Mouse (Mus musculus) erythroid progenitor cell, adult 5-6 weeks (primary cell): Measurements from ENCODE around the gene Cdk15. TPM values are rescaled to one million over a fixed set of nuclear protein-coding genes. Genes with fewer than 3 reads are reported as not detected.

Source experiments
- ATAC-seq: replicated peaks from 2 replicates; pipeline ENCODE4 v1.8.0; 2016; ENCODE audit warnings: moderate number of reproducible peaks, mild to moderate bottlenecking, moderate TSS enrichment, inconsistent platforms; ENCODE audit not compliant: poor library complexity, low FRiP score, severe bottlenecking
- total RNA-seq, 2 experiments: library from RNA; stranded (forward) in 1 of 2; stranded (reverse) in 1 of 2; fragments of 150-400 nt in 1 of 2; fragments of 186-747, 209-891 nt in 1 of 2; gene quantifications; 2 replicates each; pipeline versions ENCODE4 v1.2.3 to v1.2.4; 2015 to 2017; ENCODE audit warnings: low replicate concordance in 2 of 2

The Cdk15 gene
- total RNA-seq, 2 experiments from 2014 or later: not detected

DNA sequence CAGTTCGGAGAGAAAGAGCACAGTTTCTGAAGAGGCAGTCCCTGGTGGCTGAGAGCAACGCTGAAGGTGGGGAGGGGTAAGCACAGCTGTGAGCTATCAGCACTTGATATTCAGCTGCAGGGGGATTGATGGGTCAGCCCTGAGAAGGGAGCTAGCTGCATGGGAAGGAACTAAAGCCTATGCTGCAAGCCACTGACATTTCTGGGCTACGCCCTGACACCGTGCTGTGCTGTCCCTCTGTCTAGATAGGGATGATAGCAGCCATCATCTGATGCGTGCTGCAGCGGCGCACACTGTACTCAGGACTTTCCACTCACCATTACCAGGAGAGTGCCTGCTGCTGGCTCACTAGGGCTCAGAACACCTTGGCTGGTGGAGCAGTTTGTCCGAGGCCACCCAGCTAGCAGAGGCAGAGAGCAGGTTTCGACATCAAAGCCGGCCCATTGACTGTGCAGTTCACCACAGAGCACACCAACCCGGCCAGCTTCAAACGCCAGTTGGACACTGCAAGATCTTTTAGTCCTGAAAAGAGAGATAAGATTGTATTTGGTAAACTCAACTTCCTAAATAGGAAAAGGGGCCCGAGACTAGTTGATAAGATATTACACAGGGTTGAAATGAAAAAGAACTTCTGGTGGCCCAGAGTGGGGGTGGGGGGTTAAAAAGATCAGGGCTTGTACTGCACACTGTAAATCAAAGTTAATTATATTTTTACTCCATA is 111.4 kb downstream of the Cdk15 start:
- no peak for ATAC-seq

GRCm38 (mm10) chr1:59368649-59369319 is 112.1 kb downstream of the Cdk15 start:
- ATAC-seq: no peak

DNA sequence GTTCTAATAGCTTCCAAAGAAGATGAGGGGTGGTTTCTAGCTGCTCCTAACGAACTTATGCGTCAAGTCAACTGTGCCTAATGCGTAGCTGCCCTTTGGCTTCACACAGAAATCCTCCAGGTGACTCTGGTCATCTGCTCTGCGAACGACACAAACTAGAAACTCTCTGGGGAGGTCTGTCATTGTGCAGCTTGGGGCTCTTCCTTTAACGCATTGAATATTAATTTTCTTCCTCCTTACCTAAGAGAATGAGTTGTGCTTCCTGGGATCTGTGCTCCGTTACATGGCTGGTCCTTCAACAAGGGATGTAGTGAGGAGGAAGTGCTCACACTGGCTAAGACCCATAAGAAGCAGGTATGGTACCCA is 112.6 kb downstream of the Cdk15 start:
- no peak for ATAC-seq

- no peak for ATAC-seq
These were observed 113.7 kb downstream of the Cdk15 start for GRCm38 (mm10) chr1:59370355-59370950.

GRCm38 (mm10) chr1:59376021-59376548 is 119.4 kb downstream of the Cdk15 start:
- no peak for ATAC-seq

GRCm38 (mm10) chr1:59376557-59376956 is 119.9 kb downstream of the Cdk15 start:
- ATAC-seq: no peak

DNA sequence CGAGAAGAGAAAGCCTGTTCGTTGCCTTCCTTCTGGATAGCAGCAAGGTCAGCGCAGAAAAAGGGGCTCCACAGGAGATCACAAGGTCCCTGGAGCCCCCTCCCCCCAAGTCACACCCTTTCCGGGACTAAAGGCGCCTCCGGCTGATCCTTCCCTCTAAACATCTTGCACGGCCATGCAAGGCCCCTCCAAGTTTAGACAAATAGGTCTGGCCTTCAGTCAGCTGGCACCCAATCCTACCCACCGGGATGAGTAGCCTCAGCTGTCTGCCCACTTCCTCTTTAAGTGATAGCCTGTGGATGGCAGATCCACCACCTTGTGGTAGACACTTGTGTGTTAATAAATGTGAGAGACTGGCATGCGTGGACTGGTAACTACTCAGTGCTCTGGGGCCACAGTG is 120.6 kb downstream of the Cdk15 start:
- no peak for ATAC-seq

- no peak for ATAC-seq
These were observed 124.2 kb downstream of the Cdk15 start for GRCm38 (mm10) chr1:59380926-59381325.

DNA sequence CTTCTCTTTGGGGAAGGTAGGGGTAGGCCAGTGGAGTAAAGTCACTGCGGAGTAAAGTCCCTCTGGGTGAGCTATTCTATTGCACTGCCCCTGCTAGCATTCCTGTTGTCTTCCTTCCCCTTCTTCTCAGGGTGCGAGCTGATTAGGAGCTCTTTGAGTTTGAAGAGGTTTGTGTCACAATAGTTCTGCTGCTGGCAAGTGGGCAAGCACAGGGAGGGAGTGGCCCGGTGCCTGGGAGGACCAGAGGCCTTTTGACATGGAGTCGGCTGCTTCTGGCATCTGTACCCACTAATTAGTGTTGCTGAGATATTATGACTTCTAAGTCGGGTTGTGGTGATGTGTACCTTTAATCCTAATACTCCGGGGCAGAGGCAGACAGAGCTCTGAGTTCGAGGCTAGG is 124.8 kb downstream of the Cdk15 start:
- no peak for ATAC-seq

- ATAC-seq: no peak
These were observed 125.8 kb downstream of the Cdk15 start for GRCm38 (mm10) chr1:59382516-59382915.

- no peak for ATAC-seq
These were observed 126.4 kb downstream of the Cdk15 start for GRCm38 (mm10) chr1:59383049-59383610.

DNA sequence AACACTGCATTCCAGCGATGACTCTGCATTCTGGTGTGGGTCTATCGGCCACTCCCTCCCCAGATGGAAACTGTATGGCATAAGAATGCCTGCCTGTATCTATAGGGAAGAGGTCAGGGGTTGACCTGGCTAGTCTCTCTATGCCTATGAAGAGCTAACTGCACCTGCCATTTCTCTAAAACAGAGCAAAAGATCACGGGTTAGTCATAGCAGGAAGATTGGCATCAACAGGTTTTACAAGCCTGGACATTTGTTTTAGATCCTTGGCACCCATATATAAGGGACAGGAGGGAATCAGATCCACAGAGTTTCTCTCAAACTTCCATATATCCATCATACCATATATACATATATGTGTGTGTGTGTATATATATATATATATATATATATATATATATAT is 127.7 kb downstream of the Cdk15 start:
- no peak for ATAC-seq

- ATAC-seq: no peak
These were observed 128.9 kb downstream of the Cdk15 start for GRCm38 (mm10) chr1:59385641-59386040.

DNA sequence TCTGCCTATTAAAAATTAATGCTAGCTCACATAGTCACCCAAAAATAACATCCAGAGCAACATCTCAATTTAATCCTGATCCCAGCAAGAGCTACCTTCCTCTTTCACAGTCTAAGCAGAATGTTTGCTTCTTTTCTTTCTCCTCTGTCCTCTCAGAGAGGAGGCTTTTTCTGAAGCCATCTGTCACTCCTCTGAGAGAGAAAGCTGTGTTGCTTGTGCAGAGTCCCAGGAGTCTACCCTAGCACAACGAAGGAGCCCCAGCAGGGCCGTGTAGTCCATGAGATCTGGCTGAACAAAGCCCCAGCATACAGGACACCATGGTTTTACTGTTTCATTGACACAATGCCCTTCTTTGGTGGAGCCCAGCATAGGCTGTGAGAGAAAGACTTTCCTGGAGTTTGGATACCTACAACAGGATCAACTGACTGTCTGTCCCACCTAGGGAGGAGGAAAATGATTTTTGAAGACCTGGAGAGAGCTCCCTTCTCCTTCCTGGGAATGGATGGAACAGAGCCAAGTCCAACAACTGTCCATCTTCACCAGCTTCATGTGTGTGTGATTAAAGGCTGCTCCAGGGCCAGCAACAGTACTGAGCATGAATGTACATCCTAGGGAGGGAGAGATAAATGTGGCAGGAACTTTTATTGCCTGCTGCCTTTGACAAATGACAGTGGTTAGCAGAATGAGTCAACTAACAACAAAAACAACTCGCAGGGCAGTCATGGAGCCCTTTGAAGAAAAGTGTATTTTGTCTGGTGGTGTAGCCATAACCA is 131.0 kb downstream of the Cdk15 start:
- ATAC-seq: no peak

DNA sequence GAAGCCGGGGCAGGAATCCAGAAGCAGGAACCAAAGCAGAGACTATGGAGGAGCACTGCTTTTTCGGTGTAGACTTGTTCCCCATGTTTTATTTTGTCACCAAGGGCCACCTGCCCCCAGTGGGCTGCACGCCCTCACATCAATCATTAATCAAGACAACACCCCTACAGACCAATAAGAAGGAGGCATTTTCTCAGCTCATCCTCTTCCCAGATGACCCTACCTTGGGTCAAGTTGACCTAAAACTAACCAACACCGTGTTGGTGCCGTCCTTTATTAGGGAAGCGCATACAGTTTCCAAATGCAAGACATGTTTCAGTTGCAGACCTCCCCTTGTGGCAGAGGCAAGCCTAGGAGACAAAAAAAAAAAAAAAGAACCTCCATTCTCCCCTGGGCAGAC is 132.5 kb downstream of the Cdk15 start:
- ATAC-seq: no peak

GRCm38 (mm10) chr1:59391736-59392135 is 135.0 kb downstream of the Cdk15 start:
- no peak for ATAC-seq

DNA sequence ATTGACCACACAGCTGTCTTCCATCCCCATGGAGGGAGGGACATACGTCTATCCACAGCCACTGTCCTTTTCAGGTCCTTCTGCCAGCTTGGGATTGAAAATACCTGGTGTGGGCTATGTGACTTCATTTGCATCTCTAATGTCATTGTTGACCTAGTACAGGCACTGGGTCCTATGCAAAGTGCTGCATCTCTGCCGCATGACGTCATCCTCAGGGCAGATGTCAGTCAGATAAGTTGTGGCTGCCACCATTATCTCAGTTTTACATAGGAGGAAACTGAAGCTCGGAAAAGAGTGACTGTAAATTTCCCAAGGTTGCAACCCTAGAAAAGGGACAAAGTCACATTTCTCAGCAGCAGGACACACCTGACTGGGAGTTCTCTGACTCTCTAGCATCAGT is 137.4 kb downstream of the Cdk15 start:
- no peak for ATAC-seq

- ATAC-seq: no peak
These were observed 137.9 kb downstream of the Cdk15 start for GRCm38 (mm10) chr1:59394616-59395015.

- no peak for ATAC-seq
These were observed 139.3 kb downstream of the Cdk15 start for GRCm38 (mm10) chr1:59395992-59396391.
